Mouse (Mus musculus): ENCODE data around the gene Gnaq. TPM values are rescaled to one million over a fixed set of nuclear protein-coding genes. Genes with fewer than 3 reads are reported as not detected.

The Gnaq gene
- total RNA-seq, 2 experiments from 2014 or later = 2.0 to 7.1 TPM

DNA sequence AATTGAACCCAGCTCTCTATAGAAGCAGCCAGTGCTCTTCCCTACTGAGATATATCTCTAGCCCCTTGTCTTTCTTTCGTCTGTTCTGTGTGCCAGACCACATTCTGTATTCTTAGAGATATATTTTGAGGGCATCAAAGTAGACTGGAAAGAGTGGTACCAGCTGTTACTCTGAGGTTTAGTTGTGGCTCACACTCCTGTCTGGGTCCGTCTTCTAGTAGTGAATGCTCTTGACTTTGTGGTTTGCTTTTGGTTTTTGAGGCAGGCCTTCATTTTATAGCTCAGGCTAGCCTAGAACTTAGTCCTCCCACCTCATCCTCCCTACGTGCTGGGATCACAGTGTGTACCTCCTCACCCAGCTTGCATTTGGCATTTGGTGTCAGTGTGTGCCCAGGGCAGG, 54.4 kb downstream of the Gnaq start:
- ATAC-seq (replicated peaks; ENCODE audit: low FRiP score, poor library complexity, severe bottlenecking) = no peak

DNA sequence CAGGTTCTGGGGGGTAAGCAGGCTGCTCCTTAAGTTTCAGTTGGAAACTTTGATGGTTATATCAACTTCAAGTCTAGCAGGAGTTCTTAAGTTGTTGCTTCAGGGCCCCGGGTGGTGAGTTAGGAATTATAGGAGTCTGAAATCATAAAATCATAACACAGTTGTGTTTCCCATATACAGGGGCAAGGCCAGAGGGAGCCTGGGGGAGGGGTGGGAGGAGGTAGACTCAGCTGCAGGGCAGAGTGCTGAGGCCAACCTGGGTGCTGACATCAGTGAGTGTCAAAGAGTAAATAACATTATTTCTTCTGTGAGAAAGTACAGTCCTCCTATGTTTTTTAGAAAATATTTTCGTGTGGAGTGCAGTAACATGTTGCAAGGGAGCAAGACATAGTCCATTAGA, 55.3 kb downstream of the Gnaq start:
- ATAC-seq (replicated peaks; ENCODE audit: low FRiP score, poor library complexity, severe bottlenecking) = no peak

DNA sequence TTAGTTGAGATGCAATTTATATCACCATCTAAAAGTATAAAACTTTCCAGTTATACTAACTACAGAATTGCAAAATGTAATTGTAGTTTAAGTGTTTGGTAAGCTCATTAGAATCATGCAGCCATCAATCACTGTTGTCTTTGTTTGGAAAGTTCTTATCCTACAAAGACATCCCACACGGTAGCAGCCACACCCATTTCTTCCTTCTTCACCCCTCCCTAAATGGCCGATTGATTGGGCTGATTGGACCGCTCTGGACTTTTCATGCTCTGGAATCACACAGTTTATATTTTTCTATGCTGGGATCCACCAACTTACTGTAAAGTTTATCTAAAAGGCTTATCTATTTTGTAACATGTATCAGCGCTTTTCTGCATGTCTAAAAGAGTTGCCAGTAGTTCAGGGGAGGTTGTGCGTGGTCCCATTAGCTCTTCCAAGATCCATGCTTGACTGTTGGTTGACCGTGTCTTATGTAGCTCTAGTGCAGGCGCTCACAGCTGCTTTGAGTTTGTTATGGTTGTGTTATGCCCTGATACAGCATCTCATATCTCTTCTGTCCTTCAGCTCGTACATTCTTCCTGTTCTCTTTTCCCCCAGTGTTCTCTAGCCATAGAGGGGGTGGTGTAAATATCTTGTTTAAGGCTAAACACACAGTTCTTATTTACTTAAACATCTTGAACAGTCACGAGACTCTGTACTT, 56.6 kb downstream of the Gnaq start:
- no peak for ATAC-seq (replicated peaks; ENCODE audit: low FRiP score, poor library complexity, severe bottlenecking)

GRCm38 (mm10) chr19:16198162-16198561, 65.5 kb downstream of the Gnaq start:
- no peak for ATAC-seq (replicated peaks; ENCODE audit: low FRiP score, poor library complexity, severe bottlenecking)

GRCm38 (mm10) chr19:16201356-16201755, 68.7 kb downstream of the Gnaq start:
- no peak for ATAC-seq (replicated peaks; ENCODE audit: low FRiP score, poor library complexity, severe bottlenecking)

DNA sequence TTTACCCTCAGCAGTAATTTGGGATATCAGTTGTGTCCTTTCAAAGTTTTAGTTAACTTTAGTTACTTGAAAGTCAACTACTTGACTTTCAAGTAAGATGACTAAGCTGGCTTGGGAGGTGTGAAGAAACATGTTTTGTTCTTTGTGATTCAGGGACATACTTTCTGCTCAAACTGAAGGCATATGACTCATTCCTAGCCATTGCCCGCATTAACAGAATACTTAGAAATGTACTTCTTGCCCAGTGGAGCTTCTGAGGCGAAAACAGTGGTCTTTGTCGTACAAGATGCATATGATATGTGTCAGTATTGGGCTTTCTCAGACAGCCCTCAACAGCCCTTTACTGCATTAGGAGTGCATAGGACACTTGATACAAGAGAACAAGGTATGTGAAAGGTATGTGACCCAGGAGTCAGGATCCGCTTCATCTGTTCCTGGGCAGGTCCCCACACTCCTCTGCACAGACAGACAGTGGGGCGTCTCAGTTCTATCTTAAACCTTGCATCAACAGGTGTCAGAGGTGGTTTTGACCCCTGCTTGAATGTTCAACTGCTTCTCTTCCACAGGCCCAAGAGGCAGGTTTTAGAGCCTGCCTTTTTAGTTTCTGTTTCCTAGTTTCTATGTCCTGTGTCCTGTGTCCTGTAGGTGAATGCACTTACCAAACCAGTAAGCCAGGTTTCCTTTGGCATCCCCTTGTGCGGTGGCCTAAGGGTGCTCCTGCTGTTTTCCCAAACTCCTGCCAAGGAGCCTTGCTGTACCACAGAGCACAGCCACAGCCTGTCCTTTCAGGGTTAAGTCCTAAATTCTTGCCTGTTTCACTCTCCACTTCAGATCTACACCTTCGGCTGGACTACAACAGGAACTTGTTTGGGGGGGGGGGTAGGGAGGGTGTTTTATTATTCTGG, 72.4 kb downstream of the Gnaq start:
- no peak for ATAC-seq (replicated peaks; ENCODE audit: low FRiP score, poor library complexity, severe bottlenecking)

- ATAC-seq (replicated peaks; ENCODE audit: low FRiP score, poor library complexity, severe bottlenecking) = no peak
Observed at GRCm38 (mm10) chr19:16209616-16210015, 77.0 kb downstream of the Gnaq start.

GRCm38 (mm10) chr19:16214946-16215345, 82.3 kb downstream of the Gnaq start:
- no peak for ATAC-seq (replicated peaks; ENCODE audit: low FRiP score, poor library complexity, severe bottlenecking)

DNA sequence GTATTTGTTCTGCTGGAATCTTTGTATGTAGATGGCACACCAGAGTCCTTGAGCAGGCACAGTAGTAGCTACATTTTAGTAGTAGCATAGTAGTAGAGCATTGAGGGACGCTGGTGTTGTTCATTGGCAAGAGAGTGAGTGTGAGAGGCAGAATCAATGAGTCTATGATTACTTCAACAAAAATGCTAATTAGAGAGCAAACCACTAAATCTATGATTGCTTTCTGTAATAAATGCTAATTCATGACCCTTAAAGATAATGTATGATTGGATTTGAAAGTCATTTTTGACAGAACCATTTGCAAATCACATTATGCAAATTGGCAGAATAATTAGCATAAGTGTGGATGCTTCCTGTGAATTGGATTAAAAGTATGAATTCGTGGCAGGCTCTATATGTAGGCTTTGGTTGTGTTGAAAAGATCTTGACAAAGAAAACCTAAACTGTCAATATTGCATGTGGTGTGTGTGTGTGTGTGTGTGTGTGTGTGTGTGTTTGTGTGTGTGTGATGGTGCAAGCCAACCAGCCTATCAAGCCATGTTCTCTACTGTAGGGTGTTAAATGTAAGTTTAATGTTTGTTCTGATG, 82.9 kb downstream of the Gnaq start:
- no peak for ATAC-seq (replicated peaks; ENCODE audit: low FRiP score, poor library complexity, severe bottlenecking)

DNA sequence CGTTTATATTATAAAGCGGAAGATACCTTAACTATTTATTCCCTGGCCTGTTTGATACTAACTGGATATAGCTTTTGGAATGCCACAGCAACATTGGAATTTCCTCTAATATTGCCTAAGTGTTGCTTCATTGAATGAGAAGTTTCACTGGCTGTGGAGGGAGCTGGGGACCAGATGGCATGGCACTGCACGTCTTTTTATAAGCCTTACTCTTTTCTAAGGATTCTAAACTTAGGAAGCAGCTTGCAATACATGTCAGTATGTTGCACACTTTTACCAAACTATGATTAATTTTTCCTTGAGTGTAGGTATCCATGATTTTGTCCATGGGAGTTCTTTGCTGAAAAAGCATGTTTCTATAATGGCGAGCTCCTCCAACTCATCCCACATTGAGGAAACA, 87.3 kb downstream of the Gnaq start:
- no peak for ATAC-seq (replicated peaks; ENCODE audit: low FRiP score, poor library complexity, severe bottlenecking)

DNA sequence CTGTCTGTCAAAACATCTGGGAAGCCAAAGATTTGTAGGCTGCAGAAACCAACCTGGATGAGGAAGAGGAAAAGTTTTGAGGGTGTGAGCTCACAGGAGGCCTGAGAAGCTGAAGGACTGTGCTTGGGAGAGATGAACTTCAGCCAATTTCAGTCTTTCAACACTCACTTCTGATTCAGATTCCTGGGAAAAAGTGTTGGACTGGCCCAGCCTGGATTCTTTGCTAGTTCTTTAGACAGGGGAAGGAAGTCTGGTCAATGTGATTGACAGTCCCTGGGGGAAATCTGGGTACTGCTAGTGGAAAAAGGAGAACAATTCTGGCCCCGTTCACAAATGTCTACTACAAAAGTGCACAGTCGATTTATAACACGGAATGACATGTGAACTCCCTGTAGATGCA, 89.9 kb downstream of the Gnaq start:
- no peak for ATAC-seq (replicated peaks; ENCODE audit: low FRiP score, poor library complexity, severe bottlenecking)

- no peak for ATAC-seq (replicated peaks; ENCODE audit: low FRiP score, poor library complexity, severe bottlenecking)
Observed at GRCm38 (mm10) chr19:16223126-16223525, 90.5 kb downstream of the Gnaq start.

GRCm38 (mm10) chr19:16224831-16225230, 92.2 kb downstream of the Gnaq start:
- ATAC-seq (replicated peaks; ENCODE audit: low FRiP score, poor library complexity, severe bottlenecking) = no peak

GRCm38 (mm10) chr19:16231584-16231983, 99.0 kb downstream of the Gnaq start:
- no peak for ATAC-seq (replicated peaks; ENCODE audit: low FRiP score, poor library complexity, severe bottlenecking)

- no peak for ATAC-seq (replicated peaks; ENCODE audit: low FRiP score, poor library complexity, severe bottlenecking)
Observed at GRCm38 (mm10) chr19:16235594-16235993, 103.0 kb downstream of the Gnaq start.

GRCm38 (mm10) chr19:16237034-16237433, 104.4 kb downstream of the Gnaq start:
- no peak for ATAC-seq (replicated peaks; ENCODE audit: low FRiP score, poor library complexity, severe bottlenecking)

GRCm38 (mm10) chr19:16238072-16238471, 105.4 kb downstream of the Gnaq start:
- ATAC-seq (replicated peaks; ENCODE audit: low FRiP score, poor library complexity, severe bottlenecking) = no peak

- ATAC-seq (replicated peaks; ENCODE audit: low FRiP score, poor library complexity, severe bottlenecking) = no peak
Observed at GRCm38 (mm10) chr19:16238512-16238911, 105.9 kb downstream of the Gnaq start.

GRCm38 (mm10) chr19:16242708-16243107, 110.1 kb downstream of the Gnaq start:
- ATAC-seq (replicated peaks; ENCODE audit: low FRiP score, poor library complexity, severe bottlenecking) = no peak

GRCm38 (mm10) chr19:16249025-16249424, 116.4 kb downstream of the Gnaq start:
- no peak for ATAC-seq (replicated peaks; ENCODE audit: low FRiP score, poor library complexity, severe bottlenecking)

- ATAC-seq (replicated peaks; ENCODE audit: low FRiP score, poor library complexity, severe bottlenecking) = no peak
Observed at GRCm38 (mm10) chr19:16250921-16251320, 118.3 kb downstream of the Gnaq start.
